11 mouse cellular contexts compared by ENCODE assay signal in genomic region chr3:52994666-52995065, GRCm38 (mm10). TPM values are rescaled to one million over a fixed set of nuclear protein-coding genes. Genes with fewer than 3 reads are reported as not detected.
DNase-seq lines count a peak whose midpoint lies in the region; ATAC-seq and TF ChIP-seq lines count a peak whose summit lies in the region.
"Had no signal": no experiment of that assay in that cellular context is flagged by ENCODE, and none has a peak within 500 bp of the region (broad histone marks: within the 10 kb centered on the region; RNA-seq: fewer than 3 reads in every experiment).

No protein-coding gene starts in this region.

- TF ChIP-seq CTCF in kidney, postnatal 0 days (IDR thresholded peaks at IDR 0.05; ENCODE audit: low read depth), result peak; percentile 47
- TF ChIP-seq CTCF in Patski (IDR thresholded peaks at IDR 0.05), result peak; percentile 78

- H3K4me2 ChIP-seq in kidney, postnatal 0 days (ENCODE audit: low read length), result no peak overlapping the region
- H3K4me2 ChIP-seq in neural tube, embryonic 11.5 days (ENCODE audit: low read depth), result no peak overlapping the region
- H3K4me2 ChIP-seq in neural tube, embryonic 15.5 days, result no peak overlapping the region
- H3K4me2 ChIP-seq: forebrain, embryonic 15.5 days; limb, embryonic 13.5 days had no signal

- POLR2A ChIA-PET in Patski (lab: Charles Lee), result no interaction called here

- H3K4me1 ChIP-seq in kidney, postnatal 0 days (replicated peaks; ENCODE audit: insufficient read depth, low read length), result 0 out of 2 replicates have a peak, but pooled peaks cover 5% of the 10 kb centered on the region
- no peaks in the 10 kb centered on the region for H3K4me1 ChIP-seq in neural tube, embryonic 11.5 days (ENCODE audit: control insufficient read depth, insufficient read depth, low read length)
- no peaks in the 10 kb centered on the region for H3K4me1 ChIP-seq in neural tube, embryonic 15.5 days
- peaks cover 15% of the 10 kb centered on the region for H3K4me1 ChIP-seq in limb, embryonic 10.5 days
- H3K4me1 ChIP-seq: forebrain, embryonic 15.5 days; hindbrain, embryonic 10.5 days had no signal

- H3K9me3 ChIP-seq in kidney, postnatal 0 days (replicated peaks; ENCODE audit: low read length), result no peaks in the 10 kb centered on the region
- no peaks in the 10 kb centered on the region for H3K9me3 ChIP-seq in neural tube, embryonic 11.5 days (ENCODE audit: control insufficient read depth, low read length)
- H3K9me3 ChIP-seq in neural tube, embryonic 15.5 days (replicated peaks), result no peaks in the 10 kb centered on the region
- H3K9me3 ChIP-seq in limb, embryonic 10.5 days (replicated peaks), result no peaks in the 10 kb centered on the region
- H3K9me3 ChIP-seq: forebrain, embryonic 15.5 days; hindbrain, embryonic 10.5 days; limb, embryonic 13.5 days had no signal

- no peak overlapping the region for H3K4me3 ChIP-seq in kidney, postnatal 0 days (replicated peaks; ENCODE audit: low read depth, low read length)
- no peak overlapping the region for H3K4me3 ChIP-seq in neural tube, embryonic 11.5 days (ENCODE audit: low read depth, low read length)
- no peak overlapping the region for H3K4me3 ChIP-seq in neural tube, embryonic 15.5 days (replicated peaks)
- no peak overlapping the region for H3K4me3 ChIP-seq in limb, embryonic 10.5 days
- H3K4me3 ChIP-seq: forebrain, embryonic 15.5 days; hindbrain, embryonic 10.5 days; limb, embryonic 13.5 days had no signal

- CTCF ChIA-PET in Patski (lab: Charles Lee), result interaction anchor here (1.0 to 6.6 kb wide), 2 partner anchors 11 to 14 kb away, joined by 4 to 36 read pairs; no protein-coding TSS in a partner anchor

- peaks cover 29% of the 10 kb centered on the region for H3K36me3 ChIP-seq in kidney, postnatal 0 days (ENCODE audit: insufficient read depth, low read length)
- H3K36me3 ChIP-seq in neural tube, embryonic 11.5 days (ENCODE audit: control insufficient read depth, insufficient read depth, low read length), result peaks cover 2% of the 10 kb centered on the region
- peaks cover 57% of the 10 kb centered on the region for H3K36me3 ChIP-seq in neural tube, embryonic 15.5 days
- H3K36me3 ChIP-seq in limb, embryonic 10.5 days, result peaks cover 61% of the 10 kb centered on the region

- no peak overlapping the region for H3K9ac ChIP-seq in kidney, postnatal 0 days (ENCODE audit: low read depth, low read length)
- H3K9ac ChIP-seq in neural tube, embryonic 11.5 days (ENCODE audit: low read length), result no peak overlapping the region
- no peak overlapping the region for H3K9ac ChIP-seq in neural tube, embryonic 15.5 days (replicated peaks)
- H3K9ac ChIP-seq: forebrain, embryonic 15.5 days; limb, embryonic 13.5 days had no signal

- DNase-seq in kidney, postnatal 0 days (ENCODE audit: low spot score), result peak; percentile 19
- DNase-seq in kidney, adult 8-10 months, result no peak
- peak; percentile 33 for DNase-seq in neural tube, embryonic 11.5 days (ENCODE audit: low spot score)
- DNase-seq in Patski (ENCODE audit: low read depth, low spot score), result no peak
- peak; percentile 3 for DNase-seq in limb, embryonic 10.5 days (ENCODE audit: low spot score)
- no peak for DNase-seq in cerebellum, adult 11 months

- WGBS in kidney, postnatal 0 days, result 76% methylated on average over 5 of the region's 5 CpGs
- WGBS in neural tube, embryonic 11.5 days, result 78% methylated on average over 5 of the region's 5 CpGs
- 79% methylated on average over 5 of the region's 5 CpGs for WGBS in neural tube, embryonic 15.5 days
- 80% methylated on average over 5 of the region's 5 CpGs for WGBS in limb, embryonic 10.5 days

- no peaks in the 10 kb centered on the region for H3K27me3 ChIP-seq in kidney, postnatal 0 days (ENCODE audit: insufficient read depth, low read length)
- no peaks in the 10 kb centered on the region for H3K27me3 ChIP-seq in neural tube, embryonic 11.5 days (ENCODE audit: control insufficient read depth, insufficient read depth, low read length)
- no peaks in the 10 kb centered on the region for H3K27me3 ChIP-seq in neural tube, embryonic 15.5 days (replicated peaks)
- no peaks in the 10 kb centered on the region for H3K27me3 ChIP-seq in Patski
- no peaks in the 10 kb centered on the region for H3K27me3 ChIP-seq in limb, embryonic 10.5 days (ENCODE audit: low read depth, poor library complexity, severe bottlenecking)
- H3K27me3 ChIP-seq: forebrain, embryonic 15.5 days; limb, embryonic 13.5 days had no signal

- in situ Hi-C loops in Patski (cut with MboI; ENCODE audit: low pct_unique_long_range_greater_than_20kb), result no loop called here

- no peak for ATAC-seq in kidney, postnatal 0 days (replicated peaks; ENCODE audit: low FRiP score, low read depth)
- no peak for ATAC-seq in neural tube, embryonic 11.5 days (ENCODE audit: insufficient read depth, low FRiP score, low TSS enrichment)
- no peak for ATAC-seq in neural tube, embryonic 15.5 days (ENCODE audit: low FRiP score)
- ATAC-seq in Patski, result no peak
- ATAC-seq in activated CD4-positive, CD25-positive, alpha-beta regulatory T cell, adult 4 months, result no peak
- ATAC-seq: forebrain, embryonic 15.5 days had no signal

- no peak overlapping the region for H3K27ac ChIP-seq in kidney, postnatal 0 days
- no peak overlapping the region for H3K27ac ChIP-seq in neural tube, embryonic 11.5 days (ENCODE audit: low read depth, low read length)
- no peak overlapping the region for H3K27ac ChIP-seq in neural tube, embryonic 15.5 days (replicated peaks)
- no peak overlapping the region for H3K27ac ChIP-seq in limb, embryonic 10.5 days
- H3K27ac ChIP-seq: forebrain, embryonic 15.5 days; hindbrain, embryonic 10.5 days; limb, embryonic 13.5 days had no signal

RNA-seq across cellular contexts. Expression of gene Cog6, which starts 22.4 kb away (rescaled TPM):
- polyA plus RNA-seq in kidney, postnatal 0 days (2015; fragmentation: Nextera tagmentation; extraction: Ambion mirVana), result 42.1 and 44.4 TPM in 2 replicates
- 54.9 and 55.6 TPM in 2 replicates for polyA plus RNA-seq in neural tube, embryonic 11.5 days (2014; fragmentation: Nextera tagmentation; extraction: Ambion mirVana)
- 43.8 and 45.4 TPM in 2 replicates for polyA plus RNA-seq in neural tube, embryonic 15.5 days (2015; fragmentation: Nextera tagmentation; extraction: Ambion mirVana)
- polyA plus RNA-seq in Patski (2021), result 53.0 TPM
- 36.4 and 46.3 TPM in 2 replicates for polyA plus RNA-seq in limb, embryonic 10.5 days (2016; fragmentation: Nextera tagmentation; extraction: Ambion mirVana)
- polyA plus RNA-seq in activated CD4-positive, CD25-positive, alpha-beta regulatory T cell, adult 4 months (2017; shearing (Covaris generic)), result 10 to 100 TPM; 17.4 to 19.5 TPM

RNA-seq across cellular contexts. Expression of gene Lhfp, which starts 46.7 kb away (rescaled TPM):
- 161 and 166 TPM in 2 replicates for polyA plus RNA-seq in kidney, postnatal 0 days (2015; fragmentation: Nextera tagmentation; extraction: Ambion mirVana)
- 50.1 and 51.4 TPM in 2 replicates for polyA plus RNA-seq in neural tube, embryonic 11.5 days (2014; fragmentation: Nextera tagmentation; extraction: Ambion mirVana)
- 51.9 and 53.6 TPM in 2 replicates for polyA plus RNA-seq in neural tube, embryonic 15.5 days (2015; fragmentation: Nextera tagmentation; extraction: Ambion mirVana)
- polyA plus RNA-seq in Patski (2021), result 589 TPM
- 61.8 and 90.1 TPM in 2 replicates for polyA plus RNA-seq in limb, embryonic 10.5 days (2016; fragmentation: Nextera tagmentation; extraction: Ambion mirVana)
- under 1 TPM in 1 of 2 experiments, not detected in 1; 0.42 TPM for polyA plus RNA-seq in activated CD4-positive, CD25-positive, alpha-beta regulatory T cell, adult 4 months (2017; shearing (Covaris generic))

Comparison
In these comparisons a context has a peak if more than half of its experiments do, and no peak if none do; other contexts are left out.
1. DNase-seq: peak in kidney, postnatal 0 days (single experiment), neural tube, embryonic 11.5 days (single experiment) and limb, embryonic 10.5 days (single experiment); none in kidney, adult 8-10 months (0 of 2), Patski (single experiment) and cerebellum, adult 11 months (single experiment).
2. RNA of gene Lhfp, which starts 46.7 kb away (polyA plus RNA-seq): 589 TPM in Patski (single experiment), 161 to 166 TPM in kidney, postnatal 0 days, 61.8 to 90.1 TPM in limb, embryonic 10.5 days, 51.9 to 53.6 TPM in neural tube, embryonic 15.5 days and 50.1 to 51.4 TPM in neural tube, embryonic 11.5 days; 0.42 TPM in activated CD4-positive, CD25-positive, alpha-beta regulatory T cell, adult 4 months; every median in the first group is over 10 times any median in the second.